Mouse (Mus musculus) midbrain, embryonic 10.5 days (tissue): ENCODE data around the gene Sptssb. TPM values are rescaled to one million over a fixed set of nuclear protein-coding genes. Genes with fewer than 3 reads are reported as not detected.

Experiments
- DNase-seq: peaks from one replicate; pipeline ENCODE4 v3.0.0-alpha.2; 2017; ENCODE audit warnings: low spot score
- H3K27ac ChIP-seq: fragments of 300-500 bp; sonication (generic); replicated peaks from 2 replicates; pipeline ENCODE4 v1.5.1; 2016; ENCODE audit warnings: mild to moderate bottlenecking
- H3K27me3 ChIP-seq: fragments of 300-500 bp; sonication (generic); 2 replicates; pipeline ENCODE4 v1.6.1; 2016; ENCODE audit warnings: low read depth, mild to moderate bottlenecking; ENCODE audit not compliant: poor library complexity, severe bottlenecking
- H3K36me3 ChIP-seq: fragments of 300-500 bp; sonication (generic); 2 replicates; pipeline ENCODE4 v1.6.1; 2016; ENCODE audit warnings: mild to moderate bottlenecking, moderate library complexity
- H3K4me1 ChIP-seq: fragments of 300-500 bp; sonication (generic); 2 replicates; pipeline ENCODE4 v1.6.1; 2016
- H3K4me3 ChIP-seq: fragments of 300-500 bp; sonication (generic); 2 replicates; pipeline ENCODE4 v1.5.1; 2016; ENCODE audit warnings: mild to moderate bottlenecking, moderate library complexity
- H3K9me3 ChIP-seq: fragments of 300-500 bp; sonication (generic); replicated peaks from 2 replicates; pipeline ENCODE4 v1.6.1; 2016; ENCODE audit warnings: mild to moderate bottlenecking
- WGBS: fragments of 180-500 bp; shearing (Covaris S2); methylation state at CpG from one replicate; pipeline ENCODE4 v1.1.7; 2016; 5-methylcytosine and 5-hydroxymethylcytosine counted together
- polyA plus RNA-seq: library from polyadenylated mRNA; unstranded; fragments of >200 nt; fragmentation: Nextera tagmentation; extraction: Ambion mirVana; gene quantifications from 2 replicates; pipeline ENCODE4 v1.2.1, GENCODE M21; 2016

Gene Sptssb
- polyA plus RNA-seq, 1 experiment from 2014 or later = 0.15 TPM

- Histone ChIP-seq H3K27ac (no peak overlapping the region), H3K4me1 (no peaks in the 10 kb centered on the region), H3K27me3 (no peaks in the 10 kb centered on the region), H3K9me3 (no peaks in the 10 kb centered on the region), H3K4me3 (no peak overlapping the region), H3K36me3 (no peaks in the 10 kb centered on the region)
- 83% methylated on average over 7 of the region's 7 CpGs for WGBS
- no peak for DNase-seq
These were observed 40.4 kb downstream of the Sptssb start for GRCm38 (mm10) chr3:69819146-69819850.

- H3K27me3 ChIP-seq = no peaks in the 10 kb centered on the region
- 77% methylated on average over 5 of the region's 5 CpGs for WGBS
- H3K36me3 ChIP-seq = no peaks in the 10 kb centered on the region
- DNase-seq = no peak
- H3K9me3 ChIP-seq = no peaks in the 10 kb centered on the region
- no peak overlapping the region for H3K27ac ChIP-seq
- no peak overlapping the region for H3K4me3 ChIP-seq
- H3K4me1 ChIP-seq = no peaks in the 10 kb centered on the region
These were observed 41.3 kb downstream of the Sptssb start for GRCm38 (mm10) chr3:69818466-69818865.

- H3K36me3 ChIP-seq = no peaks in the 10 kb centered on the region
- 90% methylated on average over 2 of the region's 2 CpGs for WGBS
- H3K4me1 ChIP-seq = no peaks in the 10 kb centered on the region
These were observed 43.2 kb downstream of the Sptssb start for GRCm38 (mm10) chr3:69816547-69816946.

GRCm38 (mm10) chr3:69813005-69813695, 46.6 kb downstream of the Sptssb start:
- Histone ChIP-seq H3K4me1 (no peaks in the 10 kb centered on the region), H3K27me3 (no peaks in the 10 kb centered on the region), H3K27ac (no peak overlapping the region), H3K9me3 (no peaks in the 10 kb centered on the region), H3K4me3 (no peak overlapping the region), H3K36me3 (no peaks in the 10 kb centered on the region)
- WGBS = 88% methylated on average over 11 of the region's 11 CpGs
- DNase-seq = no peak

More at GRCm38 (mm10) chr3:69816547-69816946, 43.2 kb downstream of the Sptssb start:
- DNase-seq = no peak
- no peaks in the 10 kb centered on the region for H3K9me3 ChIP-seq
- no peak overlapping the region for H3K27ac ChIP-seq
- no peak overlapping the region for H3K4me3 ChIP-seq
- no peaks in the 10 kb centered on the region for H3K27me3 ChIP-seq

- WGBS = 94% methylated on average over 2 of the region's 2 CpGs
- no peak overlapping the region for H3K27ac ChIP-seq
These were observed 47.3 kb downstream of the Sptssb start for GRCm38 (mm10) chr3:69812442-69812841.

GRCm38 (mm10) chr3:69808479-69808878, 51.3 kb downstream of the Sptssb start:
- WGBS = 90% methylated on average over 7 of the region's 7 CpGs
- H3K27ac ChIP-seq = no peak overlapping the region
- H3K4me3 ChIP-seq = no peak overlapping the region
- H3K36me3 ChIP-seq = no peaks in the 10 kb centered on the region
- no peaks in the 10 kb centered on the region for H3K9me3 ChIP-seq
- DNase-seq = no peak
- no peaks in the 10 kb centered on the region for H3K4me1 ChIP-seq
- H3K27me3 ChIP-seq = no peaks in the 10 kb centered on the region

More at GRCm38 (mm10) chr3:69812442-69812841, 47.3 kb downstream of the Sptssb start:
- Histone ChIP-seq H3K9me3 (no peaks in the 10 kb centered on the region), H3K27me3 (no peaks in the 10 kb centered on the region), H3K4me1 (no peaks in the 10 kb centered on the region), H3K36me3 (no peaks in the 10 kb centered on the region), H3K4me3 (no peak overlapping the region)
- DNase-seq = no peak

GRCm38 (mm10) chr3:69803137-69803536, 56.6 kb downstream of the Sptssb start:
- H3K27me3 ChIP-seq = no peaks in the 10 kb centered on the region
- H3K4me1 ChIP-seq = no peaks in the 10 kb centered on the region
- H3K4me3 ChIP-seq = no peak overlapping the region
- no peak overlapping the region for H3K27ac ChIP-seq
- H3K9me3 ChIP-seq = no peaks in the 10 kb centered on the region
- H3K36me3 ChIP-seq = no peaks in the 10 kb centered on the region
- DNase-seq = no peak
- WGBS = 88% methylated on average over 1 of the region's 1 CpGs

GRCm38 (mm10) chr3:69800829-69801384, 58.8 kb downstream of the Sptssb start:
- Histone ChIP-seq H3K4me3 (no peak overlapping the region), H3K4me1 (no peaks in the 10 kb centered on the region), H3K27ac (no peak overlapping the region), H3K27me3 (no peaks in the 10 kb centered on the region), H3K36me3 (no peaks in the 10 kb centered on the region), H3K9me3 (no peaks in the 10 kb centered on the region)
- DNase-seq = no peak
- WGBS = 80% methylated on average over 7 of the region's 7 CpGs

GRCm38 (mm10) chr3:69799096-69799495, 60.6 kb downstream of the Sptssb start:
- H3K27me3 ChIP-seq = no peaks in the 10 kb centered on the region
- no peaks in the 10 kb centered on the region for H3K36me3 ChIP-seq
- no peak overlapping the region for H3K4me3 ChIP-seq
- H3K9me3 ChIP-seq = no peaks in the 10 kb centered on the region
- 96% methylated on average over 1 of the region's 1 CpGs for WGBS
- no peak overlapping the region for H3K27ac ChIP-seq
- no peak for DNase-seq
- H3K4me1 ChIP-seq = no peaks in the 10 kb centered on the region

- H3K4me3 ChIP-seq = no peak overlapping the region
These were observed 61.8 kb downstream of the Sptssb start for GRCm38 (mm10) chr3:69797969-69798368.

GRCm38 (mm10) chr3:69797533-69797932, 62.2 kb downstream of the Sptssb start:
- no peaks in the 10 kb centered on the region for H3K27me3 ChIP-seq
- H3K9me3 ChIP-seq = no peaks in the 10 kb centered on the region
- no peak for DNase-seq
- 91% methylated on average over 4 of the region's 4 CpGs for WGBS
- no peak overlapping the region for H3K27ac ChIP-seq
- no peak overlapping the region for H3K4me3 ChIP-seq
- no peaks in the 10 kb centered on the region for H3K36me3 ChIP-seq
- no peaks in the 10 kb centered on the region for H3K4me1 ChIP-seq

More at GRCm38 (mm10) chr3:69797969-69798368, 61.8 kb downstream of the Sptssb start:
- Histone ChIP-seq H3K36me3 (no peaks in the 10 kb centered on the region), H3K4me1 (no peaks in the 10 kb centered on the region), H3K9me3 (no peaks in the 10 kb centered on the region), H3K27ac (no peak overlapping the region), H3K27me3 (no peaks in the 10 kb centered on the region)
- no peak for DNase-seq
- WGBS = 91% methylated on average over 2 of the region's 2 CpGs

- no peaks in the 10 kb centered on the region for H3K27me3 ChIP-seq
- no peaks in the 10 kb centered on the region for H3K36me3 ChIP-seq
- WGBS = 90% methylated on average over 3 of the region's 3 CpGs
- H3K4me1 ChIP-seq = no peaks in the 10 kb centered on the region
- H3K27ac ChIP-seq = no peak overlapping the region
- DNase-seq = no peak
- H3K9me3 ChIP-seq = no peaks in the 10 kb centered on the region
- no peak overlapping the region for H3K4me3 ChIP-seq
These were observed 66.8 kb downstream of the Sptssb start for GRCm38 (mm10) chr3:69792823-69793417.
